Mouse (Mus musculus): Measurements from ENCODE around the gene Hoxa6. TPM values are rescaled to one million over a fixed set of nuclear protein-coding genes. Genes with fewer than 3 reads are reported as not detected.

Gene Hoxa6
- polyA plus RNA-seq, 1 experiment from 2014 or later: 3.1 TPM

GRCm38 (mm10) chr6:52212556-52213118 is 4.1 kb upstream of the Hoxa6 start:
- peak overlapping the region; percentile 79 for H3K4me3 ChIP-seq (replicated peaks)
- H3K36me3 ChIP-seq: no peaks in the 10 kb centered on the region
- H3K4me1 ChIP-seq (replicated peaks): peaks cover 66% of the 10 kb centered on the region
- under 1% methylated on average over 22 of the region's 22 CpGs for WGBS
- peak overlapping the region; percentile 94 for H3K9ac ChIP-seq (replicated peaks)
- H3K27me3 ChIP-seq: peaks cover 16% of the 10 kb centered on the region
- peak overlapping the region; percentile 96 for H3K4me2 ChIP-seq
- H3K27ac ChIP-seq: peak overlapping the region; percentile 98
- no peaks in the 10 kb centered on the region for H3K9me3 ChIP-seq
- no peak for ATAC-seq (ENCODE audit: insufficient number of reproducible peaks, insufficient read depth, low FRiP score, low TSS enrichment, low read depth)

GRCm38 (mm10) chr6:52211961-52212360 is 3.4 kb upstream of the Hoxa6 start:
- Histone ChIP-seq H3K4me1 (replicated peaks) (peaks cover 70% of the 10 kb centered on the region), H3K27me3 (peaks cover 23% of the 10 kb centered on the region), H3K4me3 (replicated peaks) (peak overlapping the region; percentile 79), H3K27ac (peak overlapping the region; percentile 98), H3K4me2 (peak overlapping the region; percentile 96), H3K36me3 (no peaks in the 10 kb centered on the region), H3K9ac (replicated peaks) (peak overlapping the region; percentile 94), H3K9me3 (no peaks in the 10 kb centered on the region)
- 0% methylated on average over 13 of the region's 13 CpGs for WGBS
- ATAC-seq (ENCODE audit: insufficient number of reproducible peaks, insufficient read depth, low FRiP score, low TSS enrichment, low read depth): no peak

GRCm38 (mm10) chr6:52211170-52211935 is 2.8 kb upstream of the Hoxa6 start:
- H3K4me3 ChIP-seq (replicated peaks): peak overlapping the region; percentile 79

GRCm38 (mm10) chr6:52209685-52210046 is 1.1 kb upstream of the Hoxa6 start:
- Histone ChIP-seq H3K4me1 (replicated peaks) (peaks cover 74% of the 10 kb centered on the region), H3K36me3 (peaks cover 17% of the 10 kb centered on the region), H3K27ac (peak overlapping the region; percentile 69), H3K4me3 (replicated peaks) (peak overlapping the region; percentile 79), H3K27me3 (peaks cover 28% of the 10 kb centered on the region; the same call in 1 of the 2 replicates), H3K4me2 (peak overlapping the region; percentile 96), H3K9me3 (no peaks in the 10 kb centered on the region), H3K9ac (replicated peaks) (peak overlapping the region; percentile 72)
- ATAC-seq (ENCODE audit: insufficient number of reproducible peaks, insufficient read depth, low FRiP score, low TSS enrichment, low read depth): no peak
- 5% methylated on average over 12 of the region's 12 CpGs for WGBS

More at GRCm38 (mm10) chr6:52211170-52211935, 2.8 kb upstream of the Hoxa6 start:
- no peaks in the 10 kb centered on the region for H3K9me3 ChIP-seq
- WGBS: under 1% methylated on average over 37 of the region's 37 CpGs
- peak; percentile 16; the same call in 1 of the 2 replicates for ATAC-seq (ENCODE audit: insufficient number of reproducible peaks, insufficient read depth, low FRiP score, low TSS enrichment, low read depth)
- peak overlapping the region; percentile 96 for H3K4me2 ChIP-seq
- H3K36me3 ChIP-seq: peaks cover under 1% of the 10 kb centered on the region; the same call in 1 of the 2 replicates
- peak overlapping the region; percentile 98 for H3K27ac ChIP-seq
- H3K4me1 ChIP-seq (replicated peaks): peaks cover 74% of the 10 kb centered on the region
- H3K9ac ChIP-seq (replicated peaks): peak overlapping the region; percentile 94
- peaks cover 26% of the 10 kb centered on the region for H3K27me3 ChIP-seq

- H3K36me3 ChIP-seq: peaks cover 17% of the 10 kb centered on the region
- peaks cover 74% of the 10 kb centered on the region for H3K4me1 ChIP-seq (replicated peaks)
- no peak for ATAC-seq (ENCODE audit: insufficient number of reproducible peaks, insufficient read depth, low FRiP score, low TSS enrichment, low read depth)
- peak overlapping the region; percentile 72 for H3K9ac ChIP-seq (replicated peaks)
- H3K9me3 ChIP-seq: no peaks in the 10 kb centered on the region
- H3K4me2 ChIP-seq: peak overlapping the region; percentile 96
- peak overlapping the region; percentile 79 for H3K4me3 ChIP-seq (replicated peaks)
- peaks cover 28% of the 10 kb centered on the region; the same call in 1 of the 2 replicates for H3K27me3 ChIP-seq
- H3K27ac ChIP-seq: peak overlapping the region; percentile 69
- WGBS: 4% methylated on average over 18 of the region's 18 CpGs
Measured at GRCm38 (mm10) chr6:52208868-52209684, 554 bp upstream of the Hoxa6 start.

GRCm38 (mm10) chr6:52207684-52207976 is 892 bp downstream of the Hoxa6 start:
- Histone ChIP-seq H3K9ac (replicated peaks) (peak overlapping the region; percentile 50; the same call in 1 of the 2 replicates), H3K27ac (no peak overlapping the region), H3K4me2 (peak overlapping the region; percentile 96), H3K9me3 (no peaks in the 10 kb centered on the region), H3K4me1 (replicated peaks) (peaks cover 86% of the 10 kb centered on the region), H3K36me3 (peaks cover 28% of the 10 kb centered on the region), H3K27me3 (peaks cover 33% of the 10 kb centered on the region; the same call in 1 of the 2 replicates), H3K4me3 (replicated peaks) (peak overlapping the region; percentile 79)
- no peak for ATAC-seq (ENCODE audit: insufficient number of reproducible peaks, insufficient read depth, low FRiP score, low TSS enrichment, low read depth)

GRCm38 (mm10) chr6:52206882-52207683 is 1.4 kb downstream of the Hoxa6 start:
- H3K27me3 ChIP-seq: peaks cover 33% of the 10 kb centered on the region; the same call in 1 of the 2 replicates
- peak overlapping the region; percentile 50; the same call in 1 of the 2 replicates for H3K9ac ChIP-seq (replicated peaks)
- 12% methylated on average over 4 of the region's 4 CpGs for WGBS
- peak overlapping the region; percentile 96 for H3K4me2 ChIP-seq
- H3K9me3 ChIP-seq: no peaks in the 10 kb centered on the region
- H3K27ac ChIP-seq: 0 out of 2 replicates have a peak overlapping the region, but pooled peaks have one; percentile 35
- no peak for ATAC-seq (ENCODE audit: insufficient number of reproducible peaks, insufficient read depth, low FRiP score, low TSS enrichment, low read depth)
- H3K36me3 ChIP-seq: peaks cover 32% of the 10 kb centered on the region
- H3K4me3 ChIP-seq (replicated peaks): peak overlapping the region; percentile 50
- H3K4me1 ChIP-seq (replicated peaks): peaks cover 88% of the 10 kb centered on the region

GRCm38 (mm10) chr6:52205638-52206621 is 2.6 kb downstream of the Hoxa6 start:
- Histone ChIP-seq H3K36me3 (peaks cover 41% of the 10 kb centered on the region), H3K27me3 (peaks cover 33% of the 10 kb centered on the region; the same call in 1 of the 2 replicates), H3K4me2 (peak overlapping the region; percentile 96), H3K4me1 (replicated peaks) (peaks cover 93% of the 10 kb centered on the region), H3K9ac (replicated peaks) (peak overlapping the region; percentile 50), H3K27ac (peak overlapping the region; percentile 60; the same call in 1 of the 2 replicates), H3K9me3 (no peaks in the 10 kb centered on the region), H3K4me3 (replicated peaks) (peak overlapping the region; percentile 50)
- WGBS: 7% methylated on average over 55 of the region's 55 CpGs
- ATAC-seq (ENCODE audit: insufficient number of reproducible peaks, insufficient read depth, low FRiP score, low TSS enrichment, low read depth): no peak

- no peaks in the 10 kb centered on the region for H3K9me3 ChIP-seq
- peak overlapping the region; percentile 96 for H3K4me2 ChIP-seq
- 5% methylated on average over 14 of the region's 14 CpGs for WGBS
- peaks cover 42% of the 10 kb centered on the region for H3K36me3 ChIP-seq
- peaks cover 35% of the 10 kb centered on the region; the same call in 1 of the 2 replicates for H3K27me3 ChIP-seq
- peak overlapping the region; percentile 60; the same call in 1 of the 2 replicates for H3K27ac ChIP-seq
- H3K4me1 ChIP-seq (replicated peaks): peaks cover 94% of the 10 kb centered on the region
- peak overlapping the region; percentile 50; the same call in 1 of the 2 replicates for H3K9ac ChIP-seq (replicated peaks)
- H3K4me3 ChIP-seq (replicated peaks): peak overlapping the region; percentile 50
- ATAC-seq (ENCODE audit: insufficient number of reproducible peaks, insufficient read depth, low FRiP score, low TSS enrichment, low read depth): no peak
Measured at GRCm38 (mm10) chr6:52205221-52205620, 3.3 kb downstream of the Hoxa6 start.
